Mouse (Mus musculus) brain, embryonic 18.5 days (tissue): ENCODE data around the gene Snrpd2.

Experiments used
- DNase-seq: peaks from one replicate; pipeline ENCODE4 v3.0.0-alpha.2; 2012; ENCODE audit warnings: low read depth, low spot score

Gene Snrpd2

DNA sequence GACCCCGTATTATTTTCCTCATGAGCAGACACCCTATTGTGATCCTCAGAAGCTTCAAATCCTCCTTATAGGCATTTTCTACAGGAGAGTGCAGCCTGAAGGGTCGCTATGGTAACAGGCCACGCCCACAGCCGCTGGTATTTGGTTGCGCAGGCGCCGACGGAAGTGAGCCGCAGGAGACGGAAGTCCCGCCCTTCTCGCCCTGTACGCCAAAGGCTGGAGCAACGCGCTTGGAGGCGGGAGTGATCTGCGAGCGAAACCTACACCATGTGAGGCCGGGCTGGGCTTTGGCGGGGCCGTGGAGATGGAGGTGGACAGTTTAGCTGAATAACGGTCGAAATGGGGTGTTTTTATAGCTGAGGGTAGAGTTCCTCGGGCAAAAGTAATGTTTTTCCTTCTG lies at the start of gene Snrpd2:
TSS of gene Snrpd2 (plus strand) at position 97 of the 400 bp plus-strand sequence.
- peak; percentile 90 for DNase-seq

DNA sequence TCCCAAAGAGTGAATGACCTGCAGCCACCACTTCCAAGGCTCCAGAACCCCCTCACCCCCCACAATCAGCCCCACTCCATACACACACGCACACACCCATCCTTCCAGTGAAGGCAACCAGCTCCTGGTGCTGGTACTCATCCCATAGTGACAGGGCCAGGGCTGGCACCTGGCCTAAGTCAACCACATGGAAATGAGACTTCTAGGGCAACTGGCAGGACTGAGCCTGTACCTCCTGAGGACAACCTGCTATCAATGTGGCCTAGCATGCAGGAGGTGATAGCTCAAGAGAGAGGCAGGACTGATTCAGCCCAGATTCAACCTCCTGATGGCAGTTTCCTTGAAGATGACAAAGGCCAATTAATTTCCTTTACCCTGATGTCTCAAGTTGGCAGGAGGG lies 49.2 kb upstream of the Snrpd2 start:
- no peak for DNase-seq

DNA sequence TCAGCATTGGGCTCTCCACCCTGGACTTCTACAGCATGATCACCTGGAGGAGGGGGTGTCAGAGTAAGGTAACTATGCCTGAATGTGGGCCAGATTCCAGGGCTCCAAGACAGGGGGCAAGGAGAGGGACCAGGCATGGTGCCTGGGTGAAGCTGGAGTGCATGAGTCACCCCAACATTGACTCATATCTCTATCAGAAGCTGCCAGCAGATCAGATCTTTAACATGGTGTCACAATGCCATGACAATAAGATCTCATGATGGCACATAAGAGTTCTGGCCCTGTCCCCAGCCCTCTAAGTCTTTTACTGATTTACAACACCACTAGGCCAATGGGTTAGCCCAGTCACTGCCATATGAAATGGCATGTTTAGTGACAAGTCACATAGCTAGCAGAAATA lies 45.8 kb upstream of the Snrpd2 start:
- no peak for DNase-seq

- no peak for DNase-seq
Observed at GRCm38 (mm10) chr7:19104486-19104885, 45.0 kb upstream of the Snrpd2 start.

DNA sequence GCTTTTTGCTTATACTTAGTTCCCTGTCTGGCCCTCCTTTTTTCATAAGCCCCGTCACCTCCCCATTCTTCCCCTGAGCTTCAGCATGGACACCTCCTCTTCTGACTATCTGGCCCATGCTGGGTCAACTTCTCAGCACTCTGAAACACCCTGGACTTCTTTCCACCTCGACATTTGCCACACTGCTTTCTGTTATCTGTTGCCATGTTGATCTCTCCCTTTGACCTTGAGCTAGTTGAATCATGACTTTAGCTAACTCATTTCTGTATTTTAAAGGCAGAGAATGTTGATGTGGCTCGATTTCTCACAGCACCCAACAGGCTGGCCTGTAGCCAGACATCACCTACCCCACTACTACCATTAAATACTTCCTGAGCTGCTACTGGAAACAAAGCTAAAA lies 42.1 kb upstream of the Snrpd2 start:
- DNase-seq: no peak

- no peak for DNase-seq
Observed at GRCm38 (mm10) chr7:19109565-19109964, 40.0 kb upstream of the Snrpd2 start.

- no peak for DNase-seq
Observed at GRCm38 (mm10) chr7:19118028-19118771, 31.3 kb upstream of the Snrpd2 start, which contains the start of gene Gm4969. Gm4969 (minus strand) TSS chr7:19118368.

DNA sequence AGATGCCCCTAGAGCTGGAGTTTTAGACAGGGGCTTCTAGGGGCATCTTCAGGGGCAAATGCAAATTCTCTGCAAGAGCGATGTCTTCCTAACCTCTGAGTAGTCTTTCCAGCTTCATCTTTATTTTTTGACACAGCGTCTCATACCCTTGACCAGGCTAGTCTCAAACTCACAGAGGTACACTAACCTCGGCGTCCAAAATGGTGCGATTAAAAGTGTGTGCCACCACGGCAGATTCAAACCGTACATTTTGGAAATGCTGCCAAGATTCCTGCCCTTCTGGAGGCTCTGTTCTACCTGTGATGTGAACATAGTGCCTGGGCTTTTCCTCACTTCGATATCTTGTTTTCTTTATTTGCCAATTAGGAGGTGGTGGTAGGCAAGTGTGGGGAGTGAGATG lies 30.4 kb upstream of the Snrpd2 start:
- DNase-seq: no peak

DNA sequence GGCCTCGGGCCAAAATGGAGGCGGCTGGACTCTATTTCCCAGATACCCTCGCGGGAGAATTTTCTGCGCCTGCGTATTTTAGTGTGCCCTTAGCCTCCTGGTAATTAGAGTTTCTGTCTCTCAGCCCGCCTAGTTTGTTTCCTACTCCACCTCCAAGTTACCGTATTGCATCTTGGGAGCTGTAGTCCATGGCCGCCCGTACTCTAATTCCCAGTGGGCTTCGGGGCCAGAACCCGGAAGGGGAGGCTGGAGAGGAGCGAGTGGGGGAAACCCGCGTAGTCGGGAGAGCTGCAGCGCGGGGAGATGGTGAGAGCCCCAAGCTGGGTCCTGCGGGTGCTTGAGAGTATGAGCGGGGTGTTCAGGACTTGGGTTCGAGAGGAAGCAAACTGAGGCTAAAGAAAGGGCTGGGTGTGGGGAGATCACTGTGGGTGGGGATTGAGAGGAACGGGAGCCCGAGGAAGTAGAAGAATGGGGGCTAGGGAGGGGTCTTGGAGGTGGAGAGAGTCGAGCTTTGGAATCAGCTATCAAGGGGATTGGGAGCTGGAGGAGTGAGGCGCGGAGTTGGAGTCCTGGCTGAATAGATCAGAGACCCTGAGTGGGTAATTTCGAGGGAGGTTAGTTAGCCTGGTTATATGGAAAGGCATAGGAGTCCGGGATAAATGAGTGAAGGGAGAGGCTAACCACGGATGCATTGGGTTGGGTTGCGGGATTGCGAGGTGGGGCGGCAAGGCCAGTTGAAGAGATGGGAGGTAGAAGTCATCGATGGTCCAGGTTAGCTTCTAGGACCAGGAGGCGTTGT lies 29.7 kb upstream of the Snrpd2 start, which contains the start of gene Fbxo46:
TSS of gene Fbxo46 (plus strand) at position 229 of the 799 bp plus-strand sequence.
- peak; percentile 95 for DNase-seq

- no peak for DNase-seq
Observed at GRCm38 (mm10) chr7:19121686-19122085, 27.8 kb upstream of the Snrpd2 start.

DNA sequence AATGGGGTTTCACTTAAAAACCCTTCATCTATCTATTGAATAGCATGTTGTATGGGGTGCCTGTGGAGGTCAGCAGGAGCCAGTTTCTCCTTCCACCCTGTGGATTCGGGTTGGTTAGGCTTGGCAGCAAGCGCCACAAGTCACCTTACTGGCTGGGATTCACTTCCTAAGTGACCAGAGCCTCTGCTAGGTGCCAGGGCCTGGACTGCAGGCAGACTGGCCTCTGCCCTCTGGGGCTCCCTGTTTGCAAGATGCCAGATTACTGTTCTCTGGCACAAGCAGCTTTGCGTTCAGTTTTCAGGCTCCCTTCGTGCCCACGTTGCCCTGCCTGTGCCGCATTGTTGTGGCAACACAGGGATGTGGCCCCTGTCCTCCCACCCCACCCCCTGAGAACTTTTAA lies 24.8 kb upstream of the Snrpd2 start:
- DNase-seq: no peak

- DNase-seq: no peak
Observed at GRCm38 (mm10) chr7:19127744-19128143, 21.8 kb upstream of the Snrpd2 start.

DNA sequence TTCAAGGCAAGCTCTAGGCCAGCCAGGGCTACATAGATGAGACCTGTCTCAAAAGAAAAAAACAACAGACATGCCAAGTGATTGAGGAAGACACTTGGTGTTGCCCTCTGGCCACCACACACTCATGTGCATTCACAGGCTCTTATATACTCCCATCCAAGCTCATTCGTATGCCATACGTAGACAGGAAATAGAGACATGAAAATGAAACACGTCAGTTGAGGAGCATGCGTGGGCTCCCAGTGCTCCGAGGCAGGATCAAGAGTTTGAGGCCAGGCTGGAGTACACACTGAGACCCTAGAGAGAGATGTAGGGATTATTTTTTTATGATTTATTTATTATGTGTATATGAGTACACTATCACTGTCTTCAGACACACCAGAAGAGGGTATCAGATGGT lies 20.1 kb upstream of the Snrpd2 start:
- no peak for DNase-seq

- DNase-seq: no peak
Observed at GRCm38 (mm10) chr7:19130657-19131056, 18.9 kb upstream of the Snrpd2 start.

- DNase-seq: peak; percentile 96
Observed at GRCm38 (mm10) chr7:19131324-19131848, 18.1 kb upstream of the Snrpd2 start.

DNA sequence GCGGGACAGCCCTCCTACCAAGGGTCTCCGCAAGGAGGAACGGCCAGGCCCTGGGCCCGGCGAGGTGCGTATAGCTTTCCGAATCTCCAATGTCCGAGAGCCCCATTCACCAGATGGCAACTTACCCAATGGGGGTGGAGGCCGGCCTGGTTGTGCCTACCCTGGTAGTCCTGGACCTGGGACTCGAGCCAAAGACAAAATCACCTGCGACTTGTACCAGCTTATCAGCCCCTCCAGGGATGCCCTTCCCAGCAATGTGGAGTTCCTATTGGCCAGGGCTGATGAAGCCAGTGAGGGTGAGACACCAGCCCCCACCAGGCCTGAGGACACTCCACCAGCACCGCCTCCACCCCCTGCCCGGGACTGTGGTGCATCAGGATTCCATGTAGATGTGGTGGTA lies 13.4 kb upstream of the Snrpd2 start:
- DNase-seq: no peak

DNA sequence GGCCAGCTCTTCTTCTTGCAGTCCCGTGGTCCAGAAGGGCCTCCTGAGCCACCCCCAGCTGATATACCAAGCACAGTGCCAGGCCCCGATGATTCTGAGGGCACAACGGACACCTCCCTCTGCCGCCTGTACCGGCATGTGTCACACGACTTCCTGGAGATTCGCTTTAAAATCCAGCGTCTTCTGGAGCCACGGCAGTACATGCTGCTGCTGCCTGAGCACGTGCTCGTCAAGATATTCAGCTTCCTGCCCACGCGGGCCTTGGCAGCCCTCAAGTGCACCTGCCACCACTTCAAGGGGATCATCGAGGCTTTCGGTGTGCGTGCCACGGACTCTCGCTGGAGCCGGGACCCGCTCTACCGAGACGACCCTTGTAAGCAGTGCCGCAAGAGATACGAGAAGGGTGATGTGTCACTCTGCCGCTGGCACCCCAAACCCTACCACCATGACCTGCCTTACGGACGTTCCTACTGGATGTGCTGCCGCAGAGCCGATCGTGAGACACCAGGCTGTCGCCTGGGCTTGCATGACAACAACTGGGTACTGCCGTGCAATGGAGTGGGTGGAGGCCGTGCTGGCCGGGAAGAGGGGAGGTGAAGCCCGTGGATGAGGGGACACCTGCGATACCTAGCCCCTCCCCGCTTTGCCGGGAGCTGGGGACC lies 12.7 kb upstream of the Snrpd2 start:
- no peak for DNase-seq

DNA sequence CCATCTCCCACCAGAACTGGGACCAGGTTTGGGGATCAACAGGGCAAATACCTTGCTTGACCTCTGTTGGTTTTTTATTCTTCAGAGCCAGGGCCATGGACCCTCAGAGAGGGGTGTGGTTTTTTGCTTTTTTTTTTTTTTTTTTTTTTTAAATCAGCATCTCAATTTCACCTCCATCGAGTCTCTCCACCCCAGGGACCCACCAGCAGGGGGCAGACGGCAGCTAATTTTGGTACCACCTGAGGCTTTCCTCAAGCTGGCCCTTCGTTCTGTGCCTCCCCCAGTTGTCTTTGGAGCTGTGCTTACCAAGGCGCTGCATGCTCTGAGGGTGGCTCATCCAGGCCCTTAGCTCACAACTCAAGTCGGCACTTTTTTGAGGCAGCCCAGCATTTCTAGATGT lies 12.1 kb upstream of the Snrpd2 start:
- DNase-seq: no peak

- DNase-seq: no peak
Observed at GRCm38 (mm10) chr7:19146793-19147192, 2.7 kb upstream of the Snrpd2 start.

GRCm38 (mm10) chr7:19147497-19148045 lies 2.0 kb upstream of the Snrpd2 start:
- DNase-seq: no peak

DNA sequence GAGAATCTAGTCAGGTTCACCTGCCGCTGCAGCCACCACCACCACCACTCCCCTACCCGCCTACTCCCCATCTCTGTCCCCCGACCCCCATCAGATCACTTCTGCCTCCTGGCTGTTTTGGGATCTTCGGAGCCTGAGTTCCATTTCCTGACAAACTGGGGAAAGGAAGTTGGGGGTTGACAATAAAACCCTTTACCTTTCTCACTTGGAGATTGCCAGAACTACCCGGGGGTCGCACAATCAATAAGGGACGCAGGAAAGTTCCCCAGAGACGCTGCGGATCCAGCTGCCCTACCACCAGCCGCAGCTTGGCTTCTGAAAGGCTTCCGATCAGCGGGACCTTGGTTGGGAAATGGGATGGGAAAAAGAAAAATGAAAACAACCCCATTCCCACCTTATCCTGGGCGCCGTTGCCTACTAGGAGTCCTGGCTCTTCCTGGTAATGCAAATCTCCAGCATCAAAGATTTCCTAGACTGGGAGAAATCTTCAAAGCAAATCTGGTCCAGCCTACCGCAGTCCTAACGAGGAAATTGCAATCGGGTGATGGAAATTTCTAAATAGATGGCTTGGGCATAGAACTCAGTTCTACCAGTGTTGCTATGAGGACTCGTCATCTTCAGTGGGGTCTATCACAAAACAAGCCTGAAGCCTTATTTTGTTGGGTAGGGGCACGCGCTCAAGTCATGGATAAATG lies 1.2 kb upstream of the Snrpd2 start:
- DNase-seq: no peak
